Mouse (Mus musculus) spleen, postnatal 0 days (tissue): ENCODE data around the gene Stk35. TPM values are rescaled to one million over a fixed set of nuclear protein-coding genes. Genes with fewer than 3 reads are reported as not detected.

Experiments used
- polyA plus RNA-seq: library from polyadenylated mRNA; unstranded; fragments of >200 nt; fragmentation: Nextera tagmentation; extraction: Ambion mirVana; gene quantifications from 2 replicates; pipeline ENCODE4 v1.2.1, GENCODE M21; 2015

Gene Stk35
- 4.2 and 4.3 TPM in 2 replicates for polyA plus RNA-seq

DNA sequence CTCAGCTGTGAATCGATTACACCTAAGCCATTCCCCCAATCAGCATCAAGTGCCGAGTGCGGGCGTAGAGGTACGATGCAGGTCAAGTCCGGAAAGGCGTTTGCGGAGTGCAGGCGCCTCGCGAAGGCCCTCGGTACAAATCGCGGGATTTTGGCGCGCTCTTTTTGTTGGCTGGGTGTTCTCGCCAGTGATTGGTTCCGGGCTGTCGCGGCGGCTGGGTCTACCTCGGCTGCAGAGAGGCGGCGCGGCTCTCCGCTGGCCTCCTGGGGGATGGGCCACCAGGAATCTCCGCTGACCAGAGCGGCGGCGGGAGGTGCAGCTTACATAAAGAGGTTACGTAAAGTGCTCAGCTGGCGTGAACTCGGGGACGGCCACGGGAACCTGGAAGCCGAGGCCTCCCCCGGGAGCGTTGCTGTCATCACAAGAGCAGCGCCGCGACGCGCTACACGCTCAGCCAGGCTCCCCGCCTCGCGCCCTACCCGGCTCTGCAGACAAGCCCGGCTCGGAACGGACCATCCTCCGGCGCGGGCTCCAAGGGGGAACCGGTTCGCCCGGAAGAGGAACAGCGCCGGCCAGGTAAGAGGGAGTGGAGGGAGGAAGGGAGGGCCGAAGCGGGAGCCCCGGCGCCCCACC lies at the start of gene Stk35:
Stk35 (plus strand) TSS at position 247 of the 633 bp plus-strand sequence.

Other genes with a start within 250 kb of the Stk35 start
- 32.9 and 49.6 TPM in 2 replicates for gene Sirpa, start 207.7 kb upstream of the Stk35 start, polyA plus RNA-seq
- 0.16 TPM in 1 of 2 replicates, not detected in the other for gene Pdyn, start 100.7 kb upstream of the Stk35 start, polyA plus RNA-seq
- 0.06 and 0.07 TPM in 2 replicates for gene Tgm3, start 211.8 kb downstream of the Stk35 start, polyA plus RNA-seq